ENCODE assay signal across 15 mouse cellular contexts in genomic region chr8:46832399-46832798, GRCm38 (mm10).
"Had no signal": no experiment of that assay in that cellular context is flagged by ENCODE, and none has a peak within 500 bp of the region (broad histone marks: within the 10 kb centered on the region; RNA-seq: fewer than 3 reads in every experiment).

No protein-coding gene starts in this region.

- H3K4me1 ChIP-seq: limb, embryonic 12.5 days; midbrain, embryonic 15.5 days; neural tube, embryonic 12.5 days had no signal

- ATAC-seq: lung, postnatal 0 days; midbrain, embryonic 15.5 days had no signal

- H3K4me2 ChIP-seq: limb, embryonic 12.5 days; midbrain, embryonic 15.5 days; neural tube, embryonic 12.5 days had no signal

- H3K9me3 ChIP-seq: limb, embryonic 12.5 days; midbrain, embryonic 10.5 days; midbrain, embryonic 15.5 days; neural tube, embryonic 12.5 days had no signal

- H3K9ac ChIP-seq: limb, embryonic 12.5 days; liver, embryonic 14.5 days; midbrain, embryonic 15.5 days; neural tube, embryonic 12.5 days had no signal

- H3K27ac ChIP-seq: limb, embryonic 12.5 days; liver, embryonic 14.5 days; midbrain, embryonic 10.5 days; midbrain, embryonic 15.5 days; neural tube, embryonic 12.5 days had no signal

- H3K36me3 ChIP-seq: midbrain, embryonic 10.5 days; midbrain, embryonic 15.5 days; neural tube, embryonic 12.5 days had no signal

- H3K4me3 ChIP-seq: limb, embryonic 12.5 days; midbrain, embryonic 10.5 days; midbrain, embryonic 15.5 days; neural tube, embryonic 12.5 days had no signal

- H3K27me3 ChIP-seq: limb, embryonic 12.5 days; midbrain, embryonic 15.5 days; neural tube, embryonic 12.5 days had no signal

- DNase-seq: layer of hippocampus, adult 9-11 months; layer of hippocampus, postnatal 36 days; liver; lung, adult 18-20 months; lung, postnatal 36 days; retina, postnatal 1 day; right cerebral cortex, postnatal 14 days; thymus, adult 2 months; thymus, postnatal 25 days had no signal
